10 mouse cellular contexts compared by ENCODE assay signal in the genomic region with DNA sequence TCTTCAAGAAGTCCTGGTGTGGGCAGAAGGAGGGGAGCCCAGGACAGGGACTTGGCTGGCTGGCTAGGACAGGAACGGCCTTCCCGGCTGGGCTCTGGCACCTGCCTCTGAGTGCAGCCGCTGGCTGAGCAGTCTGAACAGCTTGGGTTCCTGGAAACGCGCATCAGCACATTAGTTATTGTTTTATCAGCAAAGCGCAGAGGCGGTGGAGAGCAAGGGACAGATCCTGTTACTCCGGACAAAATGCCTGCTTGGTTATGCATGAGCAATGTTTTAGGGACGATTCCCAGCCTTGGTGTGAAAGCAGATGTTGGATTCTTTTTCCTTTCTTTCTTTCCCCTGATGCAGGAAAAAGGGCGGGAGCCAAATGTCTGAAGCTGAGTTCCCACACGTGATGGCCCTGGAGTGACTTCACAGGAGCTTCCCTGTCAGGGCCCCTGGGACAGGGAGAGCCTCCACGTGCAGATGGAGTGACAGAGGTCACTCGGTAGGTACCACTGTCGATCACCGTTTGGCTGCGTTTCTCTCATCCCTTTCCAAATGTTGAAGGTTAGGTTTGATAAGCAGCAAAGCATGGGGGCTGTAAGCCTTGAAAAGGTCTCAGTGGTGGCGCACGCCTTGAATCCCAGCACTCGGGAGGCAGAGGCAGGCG.
A peak's percentile ranks its signal among the peaks of the same experiment; 100 is the strongest.
DNase-seq lines count a peak whose midpoint lies in the region; ATAC-seq and TF ChIP-seq lines count a peak whose summit lies in the region.
"Had no signal": no experiment of that assay in that cellular context is flagged by ENCODE, and none has a peak within 500 bp of the region (broad histone marks: within the 10 kb centered on the region; RNA-seq: fewer than 3 reads in every experiment).

No protein-coding gene starts in this region.

- H3K36me3 ChIP-seq in heart, adult 2 months (ENCODE audit: control insufficient read depth, insufficient read depth, low read length): no peaks in the 10 kb centered on the region
- H3K36me3 ChIP-seq in heart, embryonic 11.5 days (ENCODE audit: control insufficient read depth, insufficient read depth, low read length): no peaks in the 10 kb centered on the region
- no peaks in the 10 kb centered on the region for H3K36me3 ChIP-seq in hindbrain, embryonic 16.5 days (ENCODE audit: control insufficient read depth, insufficient read depth, low read length)
- H3K36me3 ChIP-seq: heart, embryonic 15.5 days had no signal

- H3K27ac ChIP-seq in heart, adult 2 months: peak overlapping the region; percentile 45
- no peak overlapping the region for H3K27ac ChIP-seq in heart, embryonic 11.5 days (ENCODE audit: low read depth, low read length)
- no peak overlapping the region for H3K27ac ChIP-seq in hindbrain, embryonic 16.5 days (ENCODE audit: low read depth, low read length)
- H3K27ac ChIP-seq: heart, embryonic 15.5 days had no signal

- 32% methylated on average over 20 of the region's 20 CpGs for WGBS in heart, adult 2 months
- 70% methylated on average over 20 of the region's 20 CpGs for WGBS in heart, embryonic 11.5 days (ENCODE audit: insufficient replicate concordance)
- 54% methylated on average over 20 of the region's 20 CpGs for WGBS in hindbrain, embryonic 16.5 days

- H3K4me3 ChIP-seq in heart, adult 2 months: no peak overlapping the region
- no peak overlapping the region for H3K4me3 ChIP-seq in heart, embryonic 11.5 days (ENCODE audit: low read depth, low read length)
- no peak overlapping the region for H3K4me3 ChIP-seq in hindbrain, embryonic 16.5 days (ENCODE audit: low read length)
- H3K4me3 ChIP-seq: heart, embryonic 15.5 days had no signal

- H3K4me1 ChIP-seq in heart, adult 2 months (ENCODE audit: control insufficient read depth, insufficient read depth, low read length): peaks cover 4% of the 10 kb centered on the region
- no peaks in the 10 kb centered on the region for H3K4me1 ChIP-seq in heart, embryonic 11.5 days (ENCODE audit: control insufficient read depth, insufficient read depth, low read length)
- peaks cover 2% of the 10 kb centered on the region; the same call in 1 of the 2 replicates for H3K4me1 ChIP-seq in hindbrain, embryonic 16.5 days (ENCODE audit: control insufficient read depth, insufficient read depth, low read depth, low read length)

- TF ChIP-seq CTCF in heart, adult 2 months (IDR thresholded peaks at IDR 0.05): no peak

- H3K9me3 ChIP-seq in heart, embryonic 11.5 days (replicated peaks; ENCODE audit: control insufficient read depth, low read length): no peaks in the 10 kb centered on the region
- H3K9me3 ChIP-seq in hindbrain, embryonic 16.5 days (ENCODE audit: control insufficient read depth, low read length): no peaks in the 10 kb centered on the region
- H3K9me3 ChIP-seq: heart, embryonic 15.5 days had no signal

- no peak for ATAC-seq in heart, embryonic 11.5 days (replicated peaks; ENCODE audit: insufficient number of reproducible peaks, low FRiP score, low TSS enrichment)
- peak; percentile 71 for ATAC-seq in hindbrain, embryonic 16.5 days
- ATAC-seq in erythroblast, adult 5-6 weeks (replicated peaks; ENCODE audit: low FRiP score, poor library complexity, severe bottlenecking): no peak

- TF ChIP-seq EP300 in heart, adult 2 months (IDR thresholded peaks at IDR 0.05; ENCODE audit: insufficient read depth, low read depth, low read length): 0 out of 2 replicates have a peak, but pooled peaks have one; percentile 16

- intact Hi-C loops in heart, adult 2 months (cut with DNase I): loop anchor here (5.0 kb wide), 2 partner anchors 48 to 218 kb away; a partner anchor contains a TSS

- no peak overlapping the region for H3K9ac ChIP-seq in heart, adult 2 months (ENCODE audit: low read depth, low read length)
- no peak overlapping the region for H3K9ac ChIP-seq in heart, embryonic 11.5 days (ENCODE audit: low read depth, low read length)
- no peak overlapping the region for H3K9ac ChIP-seq in hindbrain, embryonic 16.5 days (ENCODE audit: low read depth, low read length)
- H3K9ac ChIP-seq: heart, embryonic 15.5 days had no signal

- TF ChIP-seq POLR2A in heart, adult 2 months (IDR thresholded peaks at IDR 0.05; ENCODE audit: insufficient read depth, low read depth, low read length): no peak

- no peak overlapping the region for H3K4me2 ChIP-seq in heart, embryonic 11.5 days
- H3K4me2 ChIP-seq in hindbrain, embryonic 16.5 days (ENCODE audit: low read length): no peak overlapping the region
- H3K4me2 ChIP-seq: heart, embryonic 15.5 days had no signal

- DNase-seq in heart, adult 2 months: peak; percentile 72 to 75
- DNase-seq in gastrocnemius, adult 18-20 months (ENCODE audit: low spot score): peak; percentile 58
- DNase-seq in lung, postnatal 4 days: peak; percentile 10 to 53
- DNase-seq in thymus, postnatal 0 days (ENCODE audit: low spot score): no peak
- DNase-seq in cerebellum, adult 8-10 months: no peak
- DNase-seq: cerebellum, adult 11 months had no signal

- H3K27me3 ChIP-seq in heart, adult 2 months (ENCODE audit: control insufficient read depth, insufficient read depth, low read length): no peaks in the 10 kb centered on the region
- H3K27me3 ChIP-seq in heart, embryonic 11.5 days (ENCODE audit: control insufficient read depth, insufficient read depth, low read length): no peaks in the 10 kb centered on the region
- no peaks in the 10 kb centered on the region for H3K27me3 ChIP-seq in hindbrain, embryonic 16.5 days (replicated peaks; ENCODE audit: control insufficient read depth, insufficient read depth, low read length)
- H3K27me3 ChIP-seq: heart, embryonic 15.5 days had no signal

- no peaks in the 10 kb centered on the region for H3K79me2 ChIP-seq in heart, adult 2 months (replicated peaks; ENCODE audit: control insufficient read depth, insufficient read depth, low read length)

Comparison
In these comparisons a context has a peak if more than half of its experiments do, and no peak if none do; other contexts are left out.
1. DNase-seq: peak in heart, adult 2 months (2 of 2), gastrocnemius, adult 18-20 months (single experiment) and lung, postnatal 4 days (2 of 2); none in thymus, postnatal 0 days (single experiment) and cerebellum, adult 8-10 months (single experiment).